Comparison of ENCODE assay signal across 8 mouse cellular contexts in genomic region chr14:115092081-115092480, GRCm38 (mm10). TPM values are rescaled to one million over a fixed set of nuclear protein-coding genes. Genes with fewer than 3 reads are reported as not detected.
DNase-seq lines count a peak whose midpoint lies in the region; ATAC-seq lines count a peak whose summit lies in the region.

Gene Gpc5 (plus strand): TSS chr14:115092215.

- peak; percentile 100 for ATAC-seq in intestine, embryonic 15.5 days
- ATAC-seq in megakaryocyte-erythroid progenitor cell, adult 5-6 weeks (replicated peaks; ENCODE audit: low FRiP score, low TSS enrichment, poor library complexity, severe bottlenecking), result peak; percentile 99

- peaks cover 5% of the 10 kb centered on the region; the same call in 1 of the 2 replicates for H3K4me1 ChIP-seq in intestine, embryonic 15.5 days (replicated peaks)

- H3K4me2 ChIP-seq in intestine, embryonic 15.5 days (replicated peaks), result peak within 1 kb of the TSS; percentile 93

- peak within 1 kb of the TSS; percentile 68 for H3K4me3 ChIP-seq in intestine, embryonic 15.5 days (replicated peaks)

- peak within 1 kb of the TSS; percentile 37 for H3K9ac ChIP-seq in intestine, embryonic 15.5 days

- no peaks in the 10 kb centered on the region for H3K36me3 ChIP-seq in intestine, embryonic 15.5 days

- peak; percentile 85 for DNase-seq in adrenal gland, adult 18-20 months (ENCODE audit: low spot score in 2 of 2)
- DNase-seq in embryo, embryonic 11 days, result peak; percentile 92
- peak; percentile 81 for DNase-seq in gastrocnemius, postnatal 25 days
- DNase-seq in left cerebral cortex, postnatal 14 days (ENCODE audit: low spot score in 2 of 2), result peak; percentile 79 to 88
- DNase-seq in right cerebral cortex, postnatal 14 days, result peak; percentile 87
- DNase-seq in urinary bladder, postnatal 25 days (ENCODE audit: low spot score), result peak; percentile 83

- H3K9me3 ChIP-seq in intestine, embryonic 15.5 days, result no peaks in the 10 kb centered on the region

- H3K27ac ChIP-seq in intestine, embryonic 15.5 days, result no peak within 1 kb of the TSS

- WGBS in intestine, embryonic 15.5 days, result under 1% methylated on average over 31 of the region's 31 CpGs

- H3K27me3 ChIP-seq in intestine, embryonic 15.5 days (replicated peaks), result peaks cover 24% of the 10 kb centered on the region

- intact Hi-C loops in left cerebral cortex, postnatal 14 days (cut with DNase I), result no loop called here

RNA-seq across cellular contexts. Expression of gene Gpc5, which starts in this region (rescaled TPM):
- total RNA-seq in adrenal gland, adult 18-20 months (2021), result under 1 TPM in 1 of 2 experiments, not detected in 1; 0.99 TPM
- total RNA-seq in gastrocnemius, postnatal 25 days (2021), result not detected
- polyA plus RNA-seq in intestine, embryonic 15.5 days (2015; fragmentation: Nextera tagmentation; extraction: Ambion mirVana), result 0.15 and 0.18 TPM in 2 replicates
- total RNA-seq in left cerebral cortex, postnatal 14 days (2021), result 10 to 100 TPM; 34.5 to 37.6 TPM
- total RNA-seq in megakaryocyte-erythroid progenitor cell, adult 5-6 weeks (2014; fragmentation: Nextera tagmentation), result not detected in 2 replicates
- total RNA-seq in megakaryocyte-erythroid progenitor cell, adult 5-6 weeks (2017), result 0.15 and 1.3 TPM in 2 replicates

Comparison
In these comparisons a context has a peak if more than half of its experiments do, and no peak if none do; other contexts are left out.
1. RNA of gene Gpc5 (total RNA-seq): 34.5 to 37.6 TPM in left cerebral cortex, postnatal 14 days; 0.15 to 1.3 TPM in megakaryocyte-erythroid progenitor cell, adult 5-6 weeks, 0.99 TPM in adrenal gland, adult 18-20 months and not detected in gastrocnemius, postnatal 25 days; every median in the first group is over 10 times any median in the second.
2. Peak in DNase-seq in adrenal gland, adult 18-20 months; RNA of the gene not detected or under 1 TPM.
3. Peak in DNase-seq in gastrocnemius, postnatal 25 days; RNA of the gene not detected or under 1 TPM.
4. Peak in ATAC-seq, H3K4me3 ChIP-seq, H3K9ac ChIP-seq and H3K4me2 ChIP-seq in intestine, embryonic 15.5 days; RNA of the gene not detected or under 1 TPM.
5. Peak in every context shown above with its lines, with median percentiles within 50 percentile points of each other: DNase-seq.